ENCODE assay signal across 28 mouse cellular contexts in the genomic region with DNA sequence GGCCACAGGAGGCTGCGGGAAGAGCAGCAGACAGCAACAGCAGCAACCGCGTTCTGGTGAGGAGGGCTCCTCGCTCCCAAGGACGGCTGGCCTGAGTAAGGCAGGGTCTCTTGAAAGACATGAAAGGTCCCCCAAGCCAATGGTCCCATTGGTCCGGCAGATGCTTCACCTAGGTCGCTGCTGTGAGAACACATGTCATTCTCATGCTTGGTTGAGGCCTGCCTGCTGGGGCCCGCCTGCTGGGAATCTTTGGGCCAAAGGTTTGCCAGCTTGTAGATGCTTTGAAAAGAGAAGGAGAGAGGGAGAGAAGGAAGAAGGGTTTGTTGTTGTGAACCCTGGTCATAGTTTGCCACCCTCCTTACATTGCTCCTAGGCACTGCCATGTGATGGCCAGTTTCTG. TPM values are rescaled to one million over a fixed set of nuclear protein-coding genes. Genes with fewer than 3 reads are reported as not detected.
A peak's percentile ranks its signal among the peaks of the same experiment; 100 is the strongest.
DNase-seq lines count a peak whose midpoint lies in the region; ATAC-seq and TF ChIP-seq lines count a peak whose summit lies in the region.
"Had no signal": no experiment of that assay in that cellular context is flagged by ENCODE, and none has a peak within 500 bp of the region (broad histone marks: within the 10 kb centered on the region; RNA-seq: fewer than 3 reads in every experiment).

No protein-coding gene starts in this region.

- WGBS in embryonic facial prominence, embryonic 13.5 days, result 79% methylated on average over 8 of the region's 8 CpGs
- 85% methylated on average over 8 of the region's 8 CpGs for WGBS in embryonic facial prominence, embryonic 10.5 days

- no peaks in the 10 kb centered on the region for H3K9me3 ChIP-seq in embryonic facial prominence, embryonic 13.5 days
- no peaks in the 10 kb centered on the region for H3K9me3 ChIP-seq in embryonic facial prominence, embryonic 10.5 days
- H3K9me3 ChIP-seq in E14TG2a.4 (ENCODE audit: low read length), result no peaks in the 10 kb centered on the region
- H3K9me3 ChIP-seq: midbrain, embryonic 15.5 days; neural tube, embryonic 15.5 days had no signal

- H3K27ac ChIP-seq in embryonic facial prominence, embryonic 13.5 days, result no peak overlapping the region
- no peak overlapping the region for H3K27ac ChIP-seq in embryonic facial prominence, embryonic 10.5 days (replicated peaks)
- H3K27ac ChIP-seq: hindbrain, embryonic 14.5 days; left cerebral cortex, adult 2 months; macrophage; midbrain, embryonic 15.5 days; neural tube, embryonic 15.5 days had no signal

- no peaks in the 10 kb centered on the region for H3K36me3 ChIP-seq in embryonic facial prominence, embryonic 13.5 days
- 0 out of 2 replicates have a peak, but pooled peaks cover 4% of the 10 kb centered on the region for H3K36me3 ChIP-seq in embryonic facial prominence, embryonic 10.5 days (replicated peaks)
- H3K36me3 ChIP-seq in E14TG2a.4 (ENCODE audit: insufficient read depth, low read length), result peaks cover 11% of the 10 kb centered on the region

- H3K4me1 ChIP-seq in embryonic facial prominence, embryonic 13.5 days, result peaks cover 15% of the 10 kb centered on the region
- peaks cover 33% of the 10 kb centered on the region for H3K4me1 ChIP-seq in embryonic facial prominence, embryonic 10.5 days
- peaks cover 46% of the 10 kb centered on the region for H3K4me1 ChIP-seq in E14TG2a.4 (replicated peaks; ENCODE audit: low read depth, low read length)

- no peak for DNase-seq in embryonic facial prominence, embryonic 10.5 days (ENCODE audit: low spot score)
- peak; percentile 76 for DNase-seq in cerebellum, adult 9-10 months
- DNase-seq in cerebellum, postnatal 36 days, result peak; percentile 60 to 62
- DNase-seq in kidney, postnatal 10 days, result no peak
- no peak for DNase-seq in testis, postnatal 14 days (ENCODE audit: low spot score)
- DNase-seq: adrenal gland, postnatal 25 days; gastrocnemius, postnatal 25 days; heart, adult 11 months; heart, postnatal 36 days; kidney, adult 9 months; kidney, postnatal 25 days; lung, adult 2 months; lung, postnatal 10 days; retina, postnatal 1 day; right cerebral cortex, postnatal 25 days; thymus, adult 18-20 months; thymus, postnatal 25 days had no signal

- H3K4me2 ChIP-seq in embryonic facial prominence, embryonic 13.5 days, result no peak overlapping the region
- H3K4me2 ChIP-seq: heart, embryonic 11.5 days; hindbrain, embryonic 14.5 days; midbrain, embryonic 15.5 days; neural tube, embryonic 15.5 days had no signal

- ATAC-seq in embryonic facial prominence, embryonic 13.5 days (ENCODE audit: insufficient number of reproducible peaks, insufficient read depth, low FRiP score, low TSS enrichment, low read depth), result no peak
- ATAC-seq: CD4-positive, CD25-positive, alpha-beta regulatory T cell, adult 4 months; forebrain, embryonic 14.5 days; intestine, postnatal 0 days; midbrain, embryonic 15.5 days had no signal

- no peak for TF ChIP-seq CTCF in E14TG2a.4 (conservative IDR thresholded peaks at IDR 0.05; ENCODE audit: low read length)

- peak overlapping the region; percentile 23; the same call in 1 of the 2 replicates for H3K9ac ChIP-seq in embryonic facial prominence, embryonic 13.5 days
- H3K9ac ChIP-seq: hindbrain, embryonic 14.5 days; midbrain, embryonic 15.5 days; neural tube, embryonic 15.5 days had no signal

- no peaks in the 10 kb centered on the region for H3K27me3 ChIP-seq in embryonic facial prominence, embryonic 13.5 days
- H3K27me3 ChIP-seq in embryonic facial prominence, embryonic 10.5 days (replicated peaks; ENCODE audit: low read depth, poor library complexity, severe bottlenecking), result no peaks in the 10 kb centered on the region
- peaks cover 23% of the 10 kb centered on the region for H3K27me3 ChIP-seq in E14TG2a.4 (ENCODE audit: insufficient read depth, low read length)
- H3K27me3 ChIP-seq: midbrain, embryonic 15.5 days; neural tube, embryonic 15.5 days had no signal

- H3K4me3 ChIP-seq in embryonic facial prominence, embryonic 13.5 days, result no peak overlapping the region
- no peak overlapping the region for H3K4me3 ChIP-seq in embryonic facial prominence, embryonic 10.5 days
- H3K4me3 ChIP-seq in E14TG2a.4 (replicated peaks; ENCODE audit: low read length), result peak overlapping the region; percentile 35; the same call in 1 of the 2 replicates
- H3K4me3 ChIP-seq: left cerebral cortex, adult 2 months; midbrain, embryonic 15.5 days; neural tube, embryonic 15.5 days had no signal

RNA-seq across cellular contexts. Expression of a gene that starts 5.2 kb away (rescaled TPM):
- 40.8 and 45.6 TPM in 2 replicates for polyA plus RNA-seq in embryonic facial prominence, embryonic 13.5 days (2015; fragmentation: Nextera tagmentation; extraction: Ambion mirVana)
- polyA plus RNA-seq in embryonic facial prominence, embryonic 10.5 days (2016; fragmentation: Nextera tagmentation; extraction: Ambion mirVana), result 68.3 and 72.8 TPM in 2 replicates

RNA-seq across cellular contexts. Expression of a gene that starts 16.5 kb away (rescaled TPM):
- polyA plus RNA-seq in embryonic facial prominence, embryonic 13.5 days (2015; fragmentation: Nextera tagmentation; extraction: Ambion mirVana), result 31.2 and 36.2 TPM in 2 replicates
- polyA plus RNA-seq in embryonic facial prominence, embryonic 10.5 days (2016; fragmentation: Nextera tagmentation; extraction: Ambion mirVana), result 32.7 and 34.1 TPM in 2 replicates

RNA-seq across cellular contexts. Expression of a gene that starts 19.4 kb away (rescaled TPM):
- 0.38 and 1.0 TPM in 2 replicates for polyA plus RNA-seq in embryonic facial prominence, embryonic 13.5 days (2015; fragmentation: Nextera tagmentation; extraction: Ambion mirVana)
- 0.43 and 0.69 TPM in 2 replicates for polyA plus RNA-seq in embryonic facial prominence, embryonic 10.5 days (2016; fragmentation: Nextera tagmentation; extraction: Ambion mirVana)
- polyA plus RNA-seq: forebrain, embryonic 14.5 days; hindbrain, embryonic 14.5 days; midbrain, embryonic 15.5 days; neural tube, embryonic 15.5 days had no signal

RNA-seq across cellular contexts. Expression of a gene that starts 46.7 kb away (rescaled TPM):
- 3.4 and 3.7 TPM in 2 replicates for polyA plus RNA-seq in embryonic facial prominence, embryonic 13.5 days (2015; fragmentation: Nextera tagmentation; extraction: Ambion mirVana)
- 2.7 and 2.8 TPM in 2 replicates for polyA plus RNA-seq in embryonic facial prominence, embryonic 10.5 days (2016; fragmentation: Nextera tagmentation; extraction: Ambion mirVana)

RNA-seq across cellular contexts. Expression of a gene that starts 50.6 kb away (rescaled TPM):
- 27.4 and 31.5 TPM in 2 replicates for polyA plus RNA-seq in embryonic facial prominence, embryonic 13.5 days (2015; fragmentation: Nextera tagmentation; extraction: Ambion mirVana)
- 23.3 and 26.1 TPM in 2 replicates for polyA plus RNA-seq in embryonic facial prominence, embryonic 10.5 days (2016; fragmentation: Nextera tagmentation; extraction: Ambion mirVana)

Comparison
In these comparisons a context has a peak if more than half of its experiments do, and no peak if none do; other contexts are left out.
1. DNase-seq: peak in cerebellum, adult 9-10 months (single experiment) and cerebellum, postnatal 36 days (2 of 2); none in embryonic facial prominence, embryonic 10.5 days (single experiment), kidney, postnatal 10 days (single experiment) and testis, postnatal 14 days (single experiment).